Mouse (Mus musculus): ENCODE measurements at regions not wholly inside any gene's neighbourhood (a gene's known extent, or its start where the extent isn't known, plus 50 kb on each side); places are given as distances from the start of the nearest gene placed in this dataset.

DNA sequence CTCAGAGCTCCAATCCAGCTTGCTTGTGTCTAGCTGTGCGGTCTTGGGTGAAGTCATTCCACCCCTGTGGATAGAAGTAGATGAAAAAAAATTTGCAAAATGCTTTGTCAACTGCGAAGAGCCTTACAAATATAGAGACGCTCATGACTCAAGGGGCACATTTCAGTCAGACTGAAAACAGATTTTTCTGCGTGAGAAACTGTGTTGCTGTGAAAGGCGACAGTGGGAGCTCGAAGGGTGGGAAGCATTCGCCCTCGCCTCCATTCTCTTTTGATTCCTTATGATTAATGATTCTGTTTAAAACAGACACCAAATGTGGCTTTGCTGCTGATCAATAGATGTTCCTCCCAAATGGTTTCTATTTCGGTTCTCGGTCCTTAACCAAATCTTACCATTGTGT, 204.2 kb downstream of the Nrp2 start:
- Histone ChIP-seq H3K27ac (replicated peaks) (no peak overlapping the region), H3K36me3 (no peaks in the 10 kb centered on the region), H3K4me2 (replicated peaks) (no peak overlapping the region), H3K9ac (replicated peaks) (no peak overlapping the region), H3K9me3 (no peaks in the 10 kb centered on the region), H3K27me3 (peaks cover 13% of the 10 kb centered on the region; the same call in 1 of the 2 replicates), H3K4me3 (no peak overlapping the region), H3K4me1 (peaks cover 22% of the 10 kb centered on the region)
- WGBS: 93% methylated on average over 10 of the region's 10 CpGs
- no peak for ATAC-seq (ENCODE audit: low FRiP score, low read depth)

Data from midbrain, embryonic 12.5 days (tissue).